Mouse (Mus musculus) myocyte (in vitro differentiated cells): Measurements from ENCODE around the gene Dclre1a. TPM values are rescaled to one million over a fixed set of nuclear protein-coding genes. Genes with fewer than 3 reads are reported as not detected.

Experiments
- H3K27me3 ChIP-seq: one replicate; pipeline ENCODE4 v1.6.1; 2011; ENCODE audit not compliant: control insufficient read depth, insufficient read depth, insufficient read length
- H3K36me3 ChIP-seq: one replicate; pipeline ENCODE4 v1.6.1; 2011; ENCODE audit not compliant: control insufficient read depth, insufficient read depth
- H3K4me2 ChIP-seq: one replicate; pipeline ENCODE4 v1.6.1; 2011; ENCODE audit warnings: low read depth, control low read depth
- H3K4me3 ChIP-seq: one replicate; pipeline ENCODE4 v1.5.1; 2011; ENCODE audit warnings: mild to moderate bottlenecking, control low read depth, moderate library complexity
- H3K79me2 ChIP-seq: one replicate; pipeline ENCODE4 v1.6.1; 2011; ENCODE audit not compliant: control insufficient read depth, insufficient read depth
- H3ac ChIP-seq: one replicate; pipeline ENCODE4 v1.6.1; 2011; ENCODE audit not compliant: control insufficient read depth, insufficient read length
- CEBPB ChIP-seq: IDR thresholded peaks from 2 replicates; pipeline ENCODE4 v1.6.1; 2011; ENCODE audit warnings: mild to moderate bottlenecking, moderate library complexity; ENCODE audit not compliant: poor library complexity, insufficient read depth, severe bottlenecking
- E2F4 ChIP-seq: IDR thresholded peaks from one replicate; pipeline ENCODE4 v1.6.1; 2011; ENCODE audit warnings: mild to moderate bottlenecking, control low read depth, moderate library complexity; ENCODE audit not compliant: insufficient read depth
- MAX ChIP-seq: IDR thresholded peaks from one replicate; pipeline ENCODE4 v1.6.1; 2011; ENCODE audit warnings: low read depth, mild to moderate bottlenecking, control low read depth
- MYOD1 ChIP-seq, 3 experiments: IDR thresholded peaks; one replicate each; pipeline ENCODE4 v1.6.1; 2011; ENCODE audit warnings: control low read depth in 2 of 3, low read depth in 2 of 3, mild to moderate bottlenecking in 2 of 3, moderate library complexity in 1 of 3; ENCODE audit not compliant: insufficient read length in 2 of 3, control insufficient read depth in 1 of 3
- MYOG ChIP-seq, 3 experiments: IDR thresholded peaks; one replicate each; pipeline ENCODE4 v1.6.1; 2011; ENCODE audit warnings: control low read depth in 2 of 3, low read depth in 2 of 3, mild to moderate bottlenecking in 2 of 3; ENCODE audit not compliant: insufficient read length in 2 of 3, control insufficient read depth in 1 of 3, insufficient read depth in 1 of 3
- POLR2A ChIP-seq: IDR thresholded peaks from one replicate; pipeline ENCODE4 v1.6.1; 2011; ENCODE audit warnings: low read depth, mild to moderate bottlenecking, control low read depth, moderate library complexity; ENCODE audit not compliant: insufficient read length
- POLR2AphosphoS2 ChIP-seq: IDR thresholded peaks from one replicate; pipeline ENCODE4 v1.6.1; 2011; ENCODE audit warnings: low read depth, control low read depth; ENCODE audit not compliant: insufficient read length
- REST ChIP-seq: IDR thresholded peaks from one replicate; pipeline ENCODE4 v1.6.1; 2011; ENCODE audit warnings: mild to moderate bottlenecking, control low read depth, moderate library complexity; ENCODE audit not compliant: insufficient read depth, insufficient read length
- SRF ChIP-seq: IDR thresholded peaks from one replicate; pipeline ENCODE4 v1.6.1; 2011; ENCODE audit warnings: low read depth; ENCODE audit not compliant: control insufficient read depth, insufficient read length
- TCF12 ChIP-seq: IDR thresholded peaks from one replicate; pipeline ENCODE4 v1.6.1; 2011; ENCODE audit warnings: mild to moderate bottlenecking, control low read depth; ENCODE audit not compliant: poor library complexity, insufficient read depth, severe bottlenecking
- TCF3 ChIP-seq: IDR thresholded peaks from one replicate; pipeline ENCODE4 v1.6.1; 2011; ENCODE audit warnings: low read depth, control low read depth; ENCODE audit not compliant: insufficient read length
- USF1 ChIP-seq: IDR thresholded peaks from one replicate; pipeline ENCODE4 v1.6.1; 2011; ENCODE audit warnings: low read depth, mild to moderate bottlenecking, control low read depth, moderate library complexity
- polyA plus RNA-seq: library from polyadenylated mRNA; unstranded; fragments of >200 nt; fragmentation: generic; extraction: Trizol; gene quantifications from one replicate; pipeline ENCODE4 v1.2.1, GENCODE M21; 2012; ENCODE audit warnings: missing spikeins

Dclre1a gene
- polyA plus RNA-seq, 1 experiment, result 3.3 TPM

DNA sequence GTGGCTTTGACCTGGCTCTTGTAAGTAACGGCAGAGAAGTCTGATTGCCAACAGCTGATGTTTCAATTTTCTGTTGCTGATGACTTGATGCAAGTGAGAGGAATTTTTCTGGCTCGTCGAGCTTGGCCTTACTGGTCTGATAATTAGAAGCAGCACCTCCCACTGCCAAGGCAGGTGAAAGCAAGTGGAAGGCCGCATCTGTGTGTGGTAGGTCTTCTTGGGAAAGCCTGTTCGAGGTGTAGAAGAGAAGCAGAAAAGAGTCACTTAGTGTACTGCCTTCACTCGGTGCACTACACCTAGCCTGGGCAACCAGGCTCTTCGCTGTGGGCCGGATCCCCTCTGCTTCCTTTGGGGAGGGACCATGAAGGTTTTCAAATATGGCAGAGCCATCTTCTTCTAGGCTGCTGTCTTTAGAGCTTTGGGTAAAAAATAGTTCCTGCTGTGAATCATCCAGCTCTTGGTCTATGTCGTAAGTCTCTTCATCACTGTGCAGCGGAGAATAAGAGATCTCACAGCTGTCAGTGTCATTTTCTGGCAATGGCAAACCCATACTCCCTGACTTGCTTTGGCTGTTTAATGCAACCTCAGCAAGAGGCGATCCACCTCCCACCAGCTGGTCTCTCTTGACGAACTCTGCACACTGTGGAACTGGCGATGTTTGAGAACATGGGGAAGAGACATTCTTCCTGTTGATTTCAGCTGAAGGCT is 3.2 kb downstream of the Dclre1a start:
- H3K79me2 ChIP-seq, result peaks cover 13% of the 10 kb centered on the region
- H3K36me3 ChIP-seq, result no peaks in the 10 kb centered on the region
- H3K27me3 ChIP-seq, result no peaks in the 10 kb centered on the region
- no peak overlapping the region for H3K4me2 ChIP-seq
- H3ac ChIP-seq, result no peak overlapping the region
- TF ChIP-seq MAX (no peak), MYOD1 (IDR thresholded peaks at IDR 0.05; ENCODE audit: control insufficient read depth in 1 of 3, insufficient read length in 2 of 3, low read depth in 2 of 3) (peak in 2 of 3 experiments; percentile 15 to 24), SRF (no peak), REST (no peak), TCF12 (no peak), CEBPB (no peak)
- H3K4me3 ChIP-seq, result no peak overlapping the region

DNA sequence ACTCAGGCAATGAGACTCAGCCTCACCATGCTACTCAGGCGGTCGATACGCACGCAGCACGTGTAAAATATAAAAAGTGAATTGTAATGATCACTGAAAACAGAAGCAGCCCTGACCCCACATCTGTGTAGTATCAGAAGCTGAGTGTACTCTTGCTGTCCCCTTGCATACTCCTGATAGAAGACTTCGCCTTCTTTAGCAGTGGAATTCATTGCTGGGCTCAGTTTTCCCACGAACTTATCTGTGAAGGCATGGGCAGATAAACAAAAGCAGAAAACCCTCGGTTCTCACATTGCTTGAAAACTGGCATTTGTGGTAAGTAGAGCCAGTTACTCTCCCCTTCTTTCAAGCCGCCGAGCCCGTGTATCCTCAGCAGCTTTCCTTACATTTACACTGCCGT is 4.7 kb downstream of the Dclre1a start:
- no peaks in the 10 kb centered on the region for H3K27me3 ChIP-seq
- H3K79me2 ChIP-seq, result no peaks in the 10 kb centered on the region
- H3K4me3 ChIP-seq, result no peak overlapping the region
- no peaks in the 10 kb centered on the region for H3K36me3 ChIP-seq
- H3K4me2 ChIP-seq, result no peak overlapping the region
- no peak overlapping the region for H3ac ChIP-seq
- TF ChIP-seq REST, result no peak
- no peak for TF ChIP-seq USF1
- TF ChIP-seq MYOD1 (IDR thresholded peaks at IDR 0.05; ENCODE audit: control insufficient read depth in 1 of 3, insufficient read length in 2 of 3, low read depth in 2 of 3), result no peak
- no peak for TF ChIP-seq MAX
- TF ChIP-seq TCF12, result no peak

DNA sequence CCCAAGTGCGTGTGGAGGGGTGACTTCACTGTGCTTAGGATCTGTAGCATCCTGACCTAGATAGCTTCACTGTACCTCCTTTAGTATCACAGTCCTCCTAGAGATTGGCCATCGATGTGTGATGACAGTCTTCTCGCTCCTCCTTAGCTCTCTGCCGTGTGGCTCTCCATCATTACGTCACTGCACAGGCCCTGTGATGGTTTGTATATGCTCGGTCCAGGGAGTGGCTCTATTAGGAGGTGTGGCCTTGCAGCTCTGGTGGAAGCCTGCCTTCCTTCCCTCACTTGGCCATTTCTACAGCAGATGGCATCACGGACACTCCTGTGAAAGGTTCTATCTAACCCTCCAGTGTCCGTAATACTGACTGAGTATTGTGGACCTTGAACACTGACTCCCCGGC is 12.3 kb downstream of the Dclre1a start:
- TF ChIP-seq POLR2AphosphoS2, result no peak
- TF ChIP-seq MYOD1 (IDR thresholded peaks at IDR 0.05; ENCODE audit: control insufficient read depth in 1 of 3, insufficient read length in 2 of 3, low read depth in 2 of 3), result no peak
- TF ChIP-seq MAX, result no peak
- TF ChIP-seq MYOG (IDR thresholded peaks at IDR 0.05; ENCODE audit: control insufficient read depth in 1 of 3, insufficient read depth in 1 of 3, insufficient read length in 2 of 3, low read depth in 2 of 3), result no peak
- no peak for TF ChIP-seq REST
- TF ChIP-seq TCF12, result no peak
- no peak for TF ChIP-seq TCF3
- no peak for TF ChIP-seq USF1
- TF ChIP-seq E2F4, result no peak
- TF ChIP-seq SRF, result no peak
- TF ChIP-seq POLR2A, result no peak
- TF ChIP-seq CEBPB, result no peak
- no peak overlapping the region for H3K4me3 ChIP-seq
- H3K4me2 ChIP-seq, result no peak overlapping the region
- H3K79me2 ChIP-seq, result no peaks in the 10 kb centered on the region
- H3K27me3 ChIP-seq, result no peaks in the 10 kb centered on the region
- H3K36me3 ChIP-seq, result peaks cover 12% of the 10 kb centered on the region
- no peak overlapping the region for H3ac ChIP-seq

DNA sequence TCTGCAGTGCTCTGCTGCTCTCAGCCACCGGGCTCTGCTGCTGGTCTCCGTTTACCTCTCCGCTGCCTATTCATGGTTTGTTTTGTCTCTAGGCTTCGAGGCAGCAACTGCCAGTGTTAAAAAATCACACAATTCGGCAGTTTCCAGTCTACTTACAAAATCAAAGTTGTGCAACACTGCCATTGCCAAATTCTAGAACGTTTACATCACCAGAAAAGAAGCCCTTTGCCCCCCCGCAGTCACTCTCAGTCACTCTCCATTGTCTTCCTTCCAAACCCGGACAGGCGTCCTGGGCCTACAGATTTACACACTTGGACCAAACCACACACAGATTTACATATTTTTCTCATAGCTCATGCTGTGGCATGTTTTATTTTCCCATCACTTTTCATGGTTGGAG is 13.0 kb downstream of the Dclre1a start:
- Histone ChIP-seq H3K4me2 (no peak overlapping the region), H3K79me2 (no peaks in the 10 kb centered on the region), H3ac (no peak overlapping the region), H3K4me3 (no peak overlapping the region), H3K27me3 (no peaks in the 10 kb centered on the region), H3K36me3 (peaks cover 12% of the 10 kb centered on the region)
- no peak for TF ChIP-seq MYOD1 (IDR thresholded peaks at IDR 0.05; ENCODE audit: control insufficient read depth in 1 of 3, insufficient read length in 2 of 3, low read depth in 2 of 3)
- no peak for TF ChIP-seq SRF
- no peak for TF ChIP-seq CEBPB
- TF ChIP-seq TCF3, result no peak
- TF ChIP-seq REST, result no peak
- TF ChIP-seq TCF12, result no peak

DNA sequence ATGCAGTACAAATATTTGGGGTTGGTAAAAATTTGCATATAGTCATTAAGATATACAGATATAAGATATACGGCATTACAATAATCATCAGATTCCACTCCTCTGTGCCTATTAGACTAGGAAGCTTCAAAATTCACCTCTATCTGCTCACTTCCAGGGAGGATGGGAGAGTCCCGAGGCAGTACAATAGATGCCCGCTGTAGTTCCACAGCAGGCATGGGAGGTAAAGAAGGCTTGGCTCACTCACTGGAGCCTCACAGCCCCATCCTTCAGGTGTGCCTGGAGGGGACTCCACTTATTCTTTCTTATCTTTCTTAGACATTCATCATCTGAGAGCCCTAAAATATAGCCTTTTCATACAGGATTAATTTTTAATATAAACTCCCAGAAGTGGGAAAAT is 13.7 kb downstream of the Dclre1a start:
- TF ChIP-seq MYOD1 (IDR thresholded peaks at IDR 0.05; ENCODE audit: control insufficient read depth in 1 of 3, insufficient read length in 2 of 3, low read depth in 2 of 3), result no peak
- TF ChIP-seq SRF, result no peak
- TF ChIP-seq TCF12, result no peak
- no peak for TF ChIP-seq CEBPB
- no peak for TF ChIP-seq MYOG (IDR thresholded peaks at IDR 0.05; ENCODE audit: control insufficient read depth in 1 of 3, insufficient read depth in 1 of 3, insufficient read length in 2 of 3, low read depth in 2 of 3)
- TF ChIP-seq MAX, result no peak
- no peak for TF ChIP-seq POLR2AphosphoS2
- H3K27me3 ChIP-seq, result no peaks in the 10 kb centered on the region
- H3ac ChIP-seq, result no peak overlapping the region
- peaks cover 12% of the 10 kb centered on the region for H3K36me3 ChIP-seq
- no peak overlapping the region for H3K4me3 ChIP-seq
- H3K79me2 ChIP-seq, result no peaks in the 10 kb centered on the region
- no peak overlapping the region for H3K4me2 ChIP-seq
